Mouse (Mus musculus) adrenal gland, postnatal 14 days (tissue): ENCODE results near the gene Lmbrd1. TPM values are rescaled to one million over a fixed set of nuclear protein-coding genes. Genes with fewer than 3 reads are reported as not detected.
"Not testable (repeated sequence)": the region's sequence is repeated elsewhere in the genome, so short reads cannot be mapped to it uniquely, and the experiment has no call there.

Experiments
- DNase-seq: peaks from one replicate; pipeline ENCODE4 v3.0.0; 2021; ENCODE audit warnings: mixed read lengths
- total RNA-seq: library from RNA; stranded (reverse); gene quantifications from 2 replicates; pipeline ENCODE4 v1.2.3, GENCODE M21; 2021

The Lmbrd1 gene
- total RNA-seq, 1 experiment from 2014 or later, result 58.9 TPM

- DNase-seq, result no peak
Observed at GRCm38 (mm10) chr1:24720209-24720608, 41.8 kb downstream of the Lmbrd1 start.

GRCm38 (mm10) chr1:24729784-24730183 lies 51.4 kb downstream of the Lmbrd1 start:
- DNase-seq, result no peak

- DNase-seq, result no peak
Observed at GRCm38 (mm10) chr1:24732286-24732685, 53.9 kb downstream of the Lmbrd1 start.

GRCm38 (mm10) chr1:24734866-24735265 lies 56.4 kb downstream of the Lmbrd1 start:
- DNase-seq, result no peak

GRCm38 (mm10) chr1:24740903-24741302 lies 62.5 kb downstream of the Lmbrd1 start:
- no peak for DNase-seq

- no peak for DNase-seq
Observed at GRCm38 (mm10) chr1:24741552-24741951, 63.1 kb downstream of the Lmbrd1 start.

GRCm38 (mm10) chr1:24743191-24743924 lies 64.9 kb downstream of the Lmbrd1 start:
- DNase-seq, result no peak

GRCm38 (mm10) chr1:24752715-24753114 lies 74.3 kb downstream of the Lmbrd1 start:
- DNase-seq, result no peak

- no peak for DNase-seq
Observed at GRCm38 (mm10) chr1:24758516-24758915, 80.1 kb downstream of the Lmbrd1 start.

- no peak for DNase-seq
Observed at GRCm38 (mm10) chr1:24766466-24766865, 88.0 kb downstream of the Lmbrd1 start.

- not testable (repeated sequence) for DNase-seq
Observed at GRCm38 (mm10) chr1:24767197-24767596, 88.8 kb downstream of the Lmbrd1 start.

- no peak for DNase-seq
Observed at GRCm38 (mm10) chr1:24773642-24774041, 95.2 kb downstream of the Lmbrd1 start.

- DNase-seq, result no peak
Observed at GRCm38 (mm10) chr1:24776576-24776975, 98.1 kb downstream of the Lmbrd1 start.

GRCm38 (mm10) chr1:24793168-24793567 lies 114.7 kb downstream of the Lmbrd1 start:
- no peak for DNase-seq

- DNase-seq, result not testable (repeated sequence)
Observed at GRCm38 (mm10) chr1:24807971-24808370, 129.5 kb downstream of the Lmbrd1 start.

Other genes starting within 250 kb of the Lmbrd1 start
- gene Col19a1, start 91.2 kb upstream of the Lmbrd1 start, total RNA-seq, result 0.23 TPM in 1 of 2 replicates, not detected in the other